Comparison of ENCODE assay signal across 12 mouse cellular contexts in the genomic region with DNA sequence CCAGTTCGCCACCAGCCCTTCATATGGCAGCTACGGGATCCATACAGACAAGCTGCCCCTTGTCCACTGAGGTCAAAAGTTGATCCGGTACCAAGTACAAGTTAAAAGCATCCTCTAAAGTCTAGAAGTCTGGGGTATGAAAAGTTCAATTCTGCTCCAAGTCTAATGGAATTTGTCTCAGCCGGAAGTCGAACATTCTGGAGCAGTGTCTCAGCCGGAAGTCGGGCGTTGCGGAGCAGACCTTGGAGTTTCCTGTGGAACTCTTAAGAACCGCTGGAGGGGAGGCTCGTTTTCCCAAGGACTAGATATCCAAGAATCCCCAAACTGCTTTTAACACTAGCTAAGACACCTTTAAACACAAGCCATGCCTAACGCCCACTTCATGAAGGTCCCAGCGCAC. TPM values are rescaled to one million over a fixed set of nuclear protein-coding genes. Genes with fewer than 3 reads are reported as not detected.
DNase-seq lines count a peak whose midpoint lies in the region; ATAC-seq and TF ChIP-seq lines count a peak whose summit lies in the region.
"Had no signal": no experiment of that assay in that cellular context is flagged by ENCODE, and none has a peak within 500 bp of the region (broad histone marks: within the 10 kb centered on the region; RNA-seq: fewer than 3 reads in every experiment).

No protein-coding gene starts in this region.

- H3K27me3 ChIP-seq in heart, postnatal 0 days (ENCODE audit: control insufficient read depth, insufficient read depth, low read length): no peaks in the 10 kb centered on the region
- no peaks in the 10 kb centered on the region for H3K27me3 ChIP-seq in lung, embryonic 16.5 days (ENCODE audit: control insufficient read depth, insufficient read depth, low read depth, low read length)
- H3K27me3 ChIP-seq: forebrain, embryonic 15.5 days; limb, embryonic 15.5 days had no signal

- ATAC-seq in heart, postnatal 0 days (ENCODE audit: insufficient read depth, low read depth): no peak
- ATAC-seq in lung, embryonic 16.5 days (ENCODE audit: low read depth): no peak
- ATAC-seq in activated CD4-positive, CD25-positive, alpha-beta regulatory T cell, adult 4 months: no peak
- ATAC-seq: forebrain, embryonic 15.5 days had no signal

- 0 out of 2 replicates have a peak, but pooled peaks cover 6% of the 10 kb centered on the region for H3K9me3 ChIP-seq in heart, postnatal 0 days (replicated peaks; ENCODE audit: control insufficient read depth, low read length)
- H3K9me3 ChIP-seq in lung, embryonic 16.5 days (ENCODE audit: control insufficient read depth, low read length): peaks cover 3% of the 10 kb centered on the region; the same call in 1 of the 2 replicates
- H3K9me3 ChIP-seq: forebrain, embryonic 15.5 days; limb, embryonic 15.5 days had no signal

- H3K27ac ChIP-seq in heart, postnatal 0 days (ENCODE audit: low read depth): peak overlapping the region; percentile 64
- H3K27ac ChIP-seq in lung, embryonic 16.5 days (ENCODE audit: low read length): 0 out of 2 replicates have a peak overlapping the region, but pooled peaks have one; percentile 9
- H3K27ac ChIP-seq: forebrain, embryonic 15.5 days; limb, embryonic 15.5 days had no signal

- TF ChIP-seq EP300 in heart, postnatal 0 days (IDR thresholded peaks at IDR 0.05; ENCODE audit: low read depth): no peak

- H3K4me3 ChIP-seq in heart, postnatal 0 days (ENCODE audit: low read depth, low read length): no peak overlapping the region
- no peak overlapping the region for H3K4me3 ChIP-seq in lung, embryonic 16.5 days (ENCODE audit: low read length)
- H3K4me3 ChIP-seq: forebrain, embryonic 15.5 days; limb, embryonic 15.5 days had no signal

- DNase-seq in adrenal gland, adult 2 months: peak; percentile 26
- DNase-seq in adrenal gland, adult 18-20 months (ENCODE audit: low spot score in 2 of 2): no peak
- peak; percentile 34 for DNase-seq in kidney, adult 18-20 months
- DNase-seq in kidney, adult 11 months: no peak
- DNase-seq in heart, postnatal 0 days (ENCODE audit: low spot score): no peak
- DNase-seq in urinary bladder, postnatal 25 days (ENCODE audit: low spot score): no peak
- DNase-seq: layer of hippocampus, postnatal 36 days; retina, postnatal 1 day had no signal

- peaks cover 42% of the 10 kb centered on the region for H3K4me1 ChIP-seq in heart, postnatal 0 days (ENCODE audit: control insufficient read depth, insufficient read depth)
- peaks cover 23% of the 10 kb centered on the region for H3K4me1 ChIP-seq in lung, embryonic 16.5 days (replicated peaks; ENCODE audit: control insufficient read depth, insufficient read depth, low read length)

- no peak for TF ChIP-seq CTCF in heart, postnatal 0 days (IDR thresholded peaks at IDR 0.05; ENCODE audit: low read depth)

- 60% methylated on average over 13 of the region's 13 CpGs for WGBS in heart, postnatal 0 days
- WGBS in lung, embryonic 16.5 days: 52% methylated on average over 13 of the region's 13 CpGs

- 0 out of 2 replicates have a peak, but pooled peaks cover 6% of the 10 kb centered on the region for H3K36me3 ChIP-seq in heart, postnatal 0 days (replicated peaks; ENCODE audit: control insufficient read depth, insufficient read depth, low read length)
- peaks cover 3% of the 10 kb centered on the region; the same call in 1 of the 2 replicates for H3K36me3 ChIP-seq in lung, embryonic 16.5 days (ENCODE audit: control insufficient read depth, insufficient read depth, low read length)
- H3K36me3 ChIP-seq: forebrain, embryonic 15.5 days had no signal

- H3K4me2 ChIP-seq in heart, postnatal 0 days (ENCODE audit: low read depth, low read length): no peak overlapping the region
- H3K4me2 ChIP-seq in lung, embryonic 16.5 days (ENCODE audit: low read depth, low read length): no peak overlapping the region
- H3K4me2 ChIP-seq: forebrain, embryonic 15.5 days; limb, embryonic 15.5 days had no signal

- no peak overlapping the region for H3K9ac ChIP-seq in heart, postnatal 0 days (replicated peaks; ENCODE audit: low read depth, low read length)
- H3K9ac ChIP-seq in lung, embryonic 16.5 days (ENCODE audit: low read length): no peak overlapping the region
- H3K9ac ChIP-seq: forebrain, embryonic 15.5 days; limb, embryonic 15.5 days had no signal

RNA-seq across cellular contexts. Expression of a gene that starts 8.4 kb away (rescaled TPM):
- 1 to 10 TPM; 4.0 to 5.4 TPM for total RNA-seq in adrenal gland, adult 2 months (2021)
- 2.0 and 2.2 TPM in 2 replicates for polyA plus RNA-seq in adrenal gland, adult 2 months (2012; rRNA removed)
- total RNA-seq in adrenal gland, adult 18-20 months (2021): 1 to 10 TPM; 3.4 to 4.3 TPM
- total RNA-seq in heart, postnatal 0 days (2014; rRNA removed; ENCODE audit: low replicate concordance): 2.4 and 2.8 TPM in 2 replicates
- polyA plus RNA-seq in heart, postnatal 0 days (2015; fragmentation: Nextera tagmentation; extraction: Ambion mirVana): 2.4 and 2.5 TPM in 2 replicates
- 7.8 and 8.6 TPM in 2 replicates for polyA plus RNA-seq in lung, embryonic 16.5 days (2015; fragmentation: Nextera tagmentation; extraction: Ambion mirVana)
- 1 to 10 TPM; 8.0 to 8.9 TPM for polyA plus RNA-seq in activated CD4-positive, CD25-positive, alpha-beta regulatory T cell, adult 4 months (2017; shearing (Covaris generic))

Comparison
In these comparisons a context has a peak if more than half of its experiments do, and no peak if none do; other contexts are left out.
1. DNase-seq: peak in adrenal gland, adult 2 months (single experiment) and kidney, adult 18-20 months (single experiment); none in adrenal gland, adult 18-20 months (0 of 2), kidney, adult 11 months (single experiment), heart, postnatal 0 days (single experiment) and urinary bladder, postnatal 25 days (single experiment).